Mouse (Mus musculus) limb, embryonic 14.5 days (tissue): ENCODE results near the gene Frmd4b. TPM values are rescaled to one million over a fixed set of nuclear protein-coding genes. Genes with fewer than 3 reads are reported as not detected.

Source experiments
- ATAC-seq: fragments of 200-750 bp; cut with Nextera tagmentation; 2 replicates; pipeline ENCODE4 v1.8.0; 2017; ENCODE audit warnings: low read depth, moderate number of reproducible peaks, moderate TSS enrichment; ENCODE audit not compliant: low FRiP score
- DNase-seq: peaks from one replicate; pipeline ENCODE4 v3.0.0-alpha.2; 2015; ENCODE audit warnings: low spot score
- H3K27ac ChIP-seq: fragments of 300-500 bp; sonication (generic); replicated peaks from 2 replicates; pipeline ENCODE4 v1.5.1; 2014; ENCODE audit warnings: low read depth, mild to moderate bottlenecking, low read length, moderate library complexity, mixed read lengths
- H3K27me3 ChIP-seq: fragments of 300-500 bp; sonication (generic); 2 replicates; pipeline ENCODE4 v1.6.1; 2014; ENCODE audit warnings: low read length, mixed read lengths; ENCODE audit not compliant: control insufficient read depth, insufficient read depth
- H3K36me3 ChIP-seq: fragments of 300-500 bp; sonication (generic); 2 replicates; pipeline ENCODE4 v1.6.1; 2014; ENCODE audit warnings: mild to moderate bottlenecking, low read length, moderate library complexity, mixed read lengths; ENCODE audit not compliant: control insufficient read depth, insufficient read depth
- H3K4me1 ChIP-seq: fragments of 300-500 bp; sonication (generic); 2 replicates; pipeline ENCODE4 v1.6.1; 2014; ENCODE audit warnings: antibody characterized with exemption, low read length, mixed read lengths; ENCODE audit not compliant: control insufficient read depth, insufficient read depth
- H3K4me2 ChIP-seq: fragments of 300-500 bp; sonication (generic); replicated peaks from 2 replicates; pipeline ENCODE4 v1.6.1; 2014; ENCODE audit warnings: low read depth, mild to moderate bottlenecking, low read length, moderate library complexity; ENCODE audit not compliant: severe bottlenecking
- H3K4me3 ChIP-seq: fragments of 300-500 bp; sonication (generic); replicated peaks from 2 replicates; pipeline ENCODE4 v1.5.1; 2014; ENCODE audit warnings: low read length
- H3K9ac ChIP-seq: fragments of 300-500 bp; sonication (generic); 2 replicates; pipeline ENCODE4 v1.6.1; 2014; ENCODE audit warnings: mild to moderate bottlenecking, low read depth, low read length, moderate library complexity; ENCODE audit not compliant: severe bottlenecking
- H3K9me3 ChIP-seq: fragments of 300-500 bp; sonication (generic); 2 replicates; pipeline ENCODE4 v1.6.1; 2016; ENCODE audit warnings: low read length; ENCODE audit not compliant: control insufficient read depth
- POLR2A ChIP-seq: fragments of 200-500 bp; IDR thresholded peaks from 2 replicates; pipeline ENCODE4 v1.8.0; 2012; ENCODE audit warnings: inconsistent platforms, mild to moderate bottlenecking, moderate library complexity, borderline replicate concordance; ENCODE audit not compliant: insufficient read depth, insufficient read length; ENCODE audit errors: extremely low read depth
- WGBS: fragments of 180-500 bp; shearing (Covaris S2); extraction: QIAGEN DNeasy Blood & Tissue Kit; methylation state at CpG from one replicate; pipeline ENCODE4 v1.1.7; 2014; 5-methylcytosine and 5-hydroxymethylcytosine counted together
- polyA plus RNA-seq, 2 experiments: library from polyadenylated mRNA; depleted of rRNA in 1 of 2; stranded (reverse) in 1 of 2; unstranded in 1 of 2; fragments of >200 nt; fragmentation: Nextera tagmentation in 1 of 2; extraction: Ambion mirVana in 1 of 2; gene quantifications; 2 replicates each; pipeline versions ENCODE4 v1.2.1 to v1.2.3; 2012 to 2014

Gene Frmd4b
- polyA plus RNA-seq, 2 experiments, result 13.9 to 14.1 TPM

GRCm38 (mm10) chr6:97581941-97582340, 35.4 kb downstream of the Frmd4b start:
- 87% methylated on average over 7 of the region's 7 CpGs for WGBS
- no peak overlapping the region for H3K9ac ChIP-seq
- no peaks in the 10 kb centered on the region for H3K4me1 ChIP-seq
- no peak overlapping the region for H3K4me3 ChIP-seq
- H3K4me2 ChIP-seq, result no peak overlapping the region
- no peaks in the 10 kb centered on the region for H3K27me3 ChIP-seq
- no peak overlapping the region for H3K27ac ChIP-seq
- no peaks in the 10 kb centered on the region for H3K9me3 ChIP-seq
- no peak for DNase-seq
- TF ChIP-seq POLR2A, result no peak
- no peak for ATAC-seq
- no peaks in the 10 kb centered on the region for H3K36me3 ChIP-seq

- 95% methylated on average over 2 of the region's 2 CpGs for WGBS
- no peak overlapping the region for H3K4me3 ChIP-seq
- no peak overlapping the region for H3K9ac ChIP-seq
- H3K4me2 ChIP-seq, result no peak overlapping the region
- H3K9me3 ChIP-seq, result no peaks in the 10 kb centered on the region
- H3K4me1 ChIP-seq, result no peaks in the 10 kb centered on the region
- H3K27ac ChIP-seq, result no peak overlapping the region
- no peak for DNase-seq
- TF ChIP-seq POLR2A, result no peak
- H3K36me3 ChIP-seq, result no peaks in the 10 kb centered on the region
- ATAC-seq, result no peak
- no peaks in the 10 kb centered on the region for H3K27me3 ChIP-seq
Observed at GRCm38 (mm10) chr6:97580479-97581030, 36.8 kb downstream of the Frmd4b start.

DNA sequence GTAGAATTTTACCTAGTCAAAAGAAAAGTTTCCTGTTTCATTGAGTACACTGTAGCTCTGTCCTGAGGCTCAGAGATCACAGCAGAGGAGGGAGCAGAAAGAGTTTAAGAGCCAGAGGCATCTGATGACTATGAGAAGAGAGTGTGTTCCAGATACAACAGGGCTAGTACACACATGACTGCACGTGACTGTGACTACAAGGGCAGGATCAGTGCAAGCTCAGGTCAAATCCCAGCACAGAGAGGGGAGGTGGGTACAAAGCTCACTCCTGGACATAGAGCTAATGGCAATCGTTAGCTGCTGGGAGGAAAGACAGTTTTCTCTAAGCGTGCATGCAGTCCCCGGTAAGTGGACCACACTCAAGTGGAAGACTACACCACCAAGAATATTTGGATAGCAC, 37.6 kb downstream of the Frmd4b start:
- ATAC-seq, result no peak
- TF ChIP-seq POLR2A, result no peak
- no peak overlapping the region for H3K4me2 ChIP-seq
- H3K9me3 ChIP-seq, result no peaks in the 10 kb centered on the region
- H3K36me3 ChIP-seq, result no peaks in the 10 kb centered on the region
- 77% methylated on average over 4 of the region's 4 CpGs for WGBS
- no peak overlapping the region for H3K9ac ChIP-seq
- H3K27me3 ChIP-seq, result no peaks in the 10 kb centered on the region
- H3K4me1 ChIP-seq, result no peaks in the 10 kb centered on the region
- H3K27ac ChIP-seq, result no peak overlapping the region
- no peak overlapping the region for H3K4me3 ChIP-seq
- DNase-seq, result no peak

DNA sequence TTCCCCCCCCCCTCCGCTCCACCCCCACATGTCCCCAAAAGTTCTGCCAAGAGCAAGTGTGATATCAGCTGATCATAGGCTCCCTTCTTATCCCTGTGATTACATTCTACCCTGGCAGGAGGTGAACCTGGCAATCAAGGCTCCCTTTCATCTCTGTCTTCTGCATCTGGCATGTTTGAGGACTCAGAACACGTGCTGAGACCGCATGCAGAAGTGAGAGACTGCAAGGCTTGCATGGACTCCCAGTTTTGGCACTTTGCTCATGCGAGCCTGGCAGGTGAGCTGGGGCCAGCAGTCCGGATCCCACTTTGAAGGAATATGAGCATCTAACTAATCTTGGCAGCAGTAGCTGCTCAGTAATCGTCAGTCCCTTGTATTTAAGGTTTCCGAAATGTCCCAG, 39.1 kb downstream of the Frmd4b start:
- ATAC-seq (no peak), DNase-seq (no peak)
- Histone ChIP-seq H3K36me3 (no peaks in the 10 kb centered on the region), H3K4me2 (no peak overlapping the region), H3K27me3 (no peaks in the 10 kb centered on the region), H3K4me3 (no peak overlapping the region), H3K4me1 (no peaks in the 10 kb centered on the region), H3K9ac (no peak overlapping the region), H3K27ac (no peak overlapping the region), H3K9me3 (no peaks in the 10 kb centered on the region)
- WGBS, result 64% methylated on average over 7 of the region's 7 CpGs
- TF ChIP-seq POLR2A, result no peak

DNA sequence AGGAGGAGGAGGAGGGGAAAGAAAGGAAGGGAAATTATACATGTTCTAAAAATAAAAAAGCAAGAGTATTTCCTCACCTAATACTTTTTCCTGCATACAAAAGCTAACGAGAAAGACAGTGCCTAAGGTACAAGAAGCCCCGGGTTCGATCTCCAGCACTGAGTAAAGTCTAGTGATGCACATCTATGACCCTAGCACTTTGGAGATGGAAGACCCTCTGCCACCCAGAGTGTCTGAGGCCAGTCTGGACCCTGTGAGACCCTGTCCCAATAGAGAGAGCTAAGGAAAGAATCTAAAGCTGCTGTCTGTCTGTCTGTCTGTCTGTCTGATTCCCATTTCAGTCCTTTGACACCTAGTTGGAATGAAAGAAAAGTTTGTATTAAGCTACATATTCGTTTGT, 40.0 kb downstream of the Frmd4b start:
- 80% methylated on average over 4 of the region's 4 CpGs for WGBS
- Histone ChIP-seq H3K27ac (no peak overlapping the region), H3K27me3 (no peaks in the 10 kb centered on the region), H3K4me1 (no peaks in the 10 kb centered on the region), H3K36me3 (no peaks in the 10 kb centered on the region), H3K4me3 (no peak overlapping the region), H3K4me2 (no peak overlapping the region), H3K9ac (no peak overlapping the region), H3K9me3 (no peaks in the 10 kb centered on the region)
- no peak for DNase-seq
- no peak for ATAC-seq
- no peak for TF ChIP-seq POLR2A
